Mouse (Mus musculus) retina, postnatal 1 day (tissue): Measurements from ENCODE around the gene Krt39.

Experiments used
- DNase-seq: peaks from one replicate; pipeline ENCODE4 v3.0.0-alpha.2; 2012

Gene Krt39

DNA sequence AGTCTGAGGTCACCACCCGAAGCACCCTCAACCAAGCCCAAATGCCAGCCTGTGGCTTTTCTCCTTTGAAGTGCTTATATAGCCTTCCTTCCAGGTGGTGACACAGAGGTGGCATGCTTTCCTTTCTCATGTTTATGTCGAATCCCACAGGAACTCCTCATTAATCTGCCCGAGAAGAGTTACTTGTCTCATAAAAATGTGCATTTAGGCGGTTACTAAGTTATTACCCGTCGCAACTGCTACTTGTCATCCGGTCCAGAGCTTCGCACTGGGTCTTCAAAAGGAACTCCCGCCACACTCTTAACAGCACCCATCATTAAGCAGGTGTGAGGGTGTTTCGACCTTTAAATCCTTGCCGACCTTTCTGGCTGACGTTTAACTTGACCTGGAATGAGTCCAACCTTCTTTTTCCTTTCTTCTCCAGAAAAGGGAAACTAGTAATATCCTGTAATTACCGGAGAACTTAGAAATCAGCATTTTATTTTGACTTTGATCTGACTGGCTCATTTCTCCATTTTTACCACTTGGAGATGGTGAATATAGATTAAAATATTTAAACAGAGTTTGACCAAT, at the start of gene Krt39:
Krt39 (minus strand) TSS at position 51 of the 573 bp plus-strand sequence.
- no peak for DNase-seq

DNA sequence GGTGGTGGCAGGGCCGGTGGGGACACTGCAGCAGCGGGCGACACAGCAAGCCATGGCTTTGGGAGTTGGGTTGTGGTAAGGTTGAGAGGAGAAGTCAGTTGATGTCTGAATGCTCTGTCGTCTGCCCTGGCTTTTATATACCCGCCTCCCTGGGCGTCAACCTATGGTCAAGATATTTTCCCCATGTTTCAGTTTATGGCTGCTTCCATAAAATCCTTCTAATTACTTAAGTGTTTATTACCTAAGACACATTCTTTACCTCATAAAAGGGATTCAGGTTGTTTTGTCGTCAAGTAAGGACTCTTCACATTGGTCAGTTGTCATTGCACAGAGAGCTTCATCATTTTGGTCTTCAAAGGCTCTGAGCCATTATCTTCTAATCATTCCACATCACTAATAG, 45.4 kb upstream of the Krt39 start, which contains the start of gene Krtap3-1:
Krtap3-1 (minus strand) TSS at position 101 of the 400 bp plus-strand sequence.
- no peak for DNase-seq

DNA sequence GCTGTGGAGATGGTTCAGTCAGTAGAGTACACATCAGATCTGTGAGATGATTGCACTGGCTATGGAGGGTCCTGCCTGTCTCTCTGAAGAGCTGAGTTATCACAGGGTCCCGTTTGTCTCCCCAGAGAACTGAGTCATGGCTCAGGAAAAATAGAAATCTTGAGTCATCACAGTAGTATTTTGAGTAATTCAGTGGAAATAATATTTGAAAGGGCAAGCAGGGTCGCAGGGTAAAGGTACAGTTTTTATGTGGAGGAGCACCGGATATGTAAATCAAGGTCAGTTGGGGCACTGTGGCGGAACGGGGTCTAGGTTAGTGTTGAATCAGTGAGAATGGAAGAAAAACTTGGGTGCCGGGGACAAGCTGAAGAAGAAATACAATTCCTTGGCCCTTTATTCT, 41.4 kb upstream of the Krt39 start:
- DNase-seq = no peak

DNA sequence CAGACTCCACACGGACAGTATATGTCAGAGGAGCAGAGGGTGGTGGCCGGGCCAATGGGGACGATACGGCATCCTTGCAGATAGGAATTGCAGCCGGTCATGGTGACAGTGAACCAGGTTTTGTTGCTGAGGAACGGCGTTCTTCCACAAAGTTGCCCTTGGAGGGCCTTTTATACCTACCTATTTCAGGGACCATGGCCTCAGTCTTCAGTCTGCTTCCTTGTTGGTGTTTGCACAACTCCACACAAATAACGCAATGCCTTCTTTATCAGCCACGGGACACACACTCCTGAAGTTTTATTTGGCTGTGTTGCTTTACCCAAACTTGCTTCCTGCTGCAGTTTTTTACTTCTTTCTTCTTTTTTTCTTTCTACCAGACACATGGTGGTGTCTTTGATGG, 38.2 kb upstream of the Krt39 start, which contains the start of gene Gm11939:
Gm11939 (minus strand) TSS at position 101 of the 400 bp plus-strand sequence.
- no peak for DNase-seq

DNA sequence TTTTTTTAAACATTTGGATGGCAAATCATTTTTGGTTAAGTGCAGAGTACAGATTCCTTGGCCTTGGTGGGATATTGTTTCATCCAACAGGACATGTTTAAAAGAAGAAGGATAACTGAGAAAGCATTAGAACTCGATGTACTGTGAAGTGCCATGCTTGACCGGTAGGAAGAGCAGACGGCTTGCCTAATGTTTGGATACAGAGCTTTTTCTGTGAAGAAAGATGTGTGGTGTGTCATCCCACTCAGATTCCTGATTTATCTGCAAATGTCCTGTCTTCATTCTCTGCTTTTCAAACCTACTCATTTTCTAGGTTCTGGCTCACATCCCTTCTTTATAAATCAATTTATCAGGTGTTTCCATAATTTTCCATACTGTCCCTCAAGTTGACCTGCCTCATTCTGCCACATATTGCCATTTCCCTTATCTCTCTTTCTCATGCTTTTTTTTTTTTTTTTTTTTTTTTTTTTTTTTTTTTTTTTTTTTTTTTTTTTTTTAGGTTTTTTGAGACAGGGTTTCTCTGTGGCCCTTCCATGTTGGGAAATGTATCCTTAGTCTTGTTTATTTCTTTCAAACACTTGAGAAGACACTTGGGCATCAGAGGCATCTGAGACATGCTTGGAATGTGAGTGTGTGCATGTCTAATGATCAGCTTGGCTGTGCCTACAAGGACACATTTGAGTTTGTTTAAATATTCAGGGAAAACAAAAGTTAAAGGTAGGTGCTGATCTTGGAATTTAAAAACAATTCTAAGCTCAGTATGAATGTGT, 37.0 kb upstream of the Krt39 start:
- no peak for DNase-seq

DNA sequence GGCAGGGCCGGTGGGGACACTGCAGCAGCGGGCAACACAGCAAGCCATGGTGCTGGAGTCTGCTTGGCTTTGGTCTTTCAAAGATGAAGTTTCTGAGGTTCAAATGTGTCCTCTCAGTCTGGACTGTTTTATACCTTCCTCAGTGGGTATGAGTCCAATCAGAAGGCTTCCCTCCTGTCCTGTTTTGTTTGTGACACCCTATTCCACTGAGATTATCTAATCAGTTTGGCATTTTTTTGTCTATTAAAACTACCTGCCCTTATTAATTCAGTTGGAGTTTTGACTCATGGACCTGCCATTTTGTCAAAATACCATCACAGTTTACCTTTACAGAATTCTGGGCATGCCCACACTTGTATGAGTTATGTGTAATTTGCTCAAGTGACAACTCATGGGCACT, 35.6 kb upstream of the Krt39 start, which contains the start of gene Krtap3-2:
Krtap3-2 (minus strand) TSS at position 101 of the 400 bp plus-strand sequence.
- DNase-seq = no peak

DNA sequence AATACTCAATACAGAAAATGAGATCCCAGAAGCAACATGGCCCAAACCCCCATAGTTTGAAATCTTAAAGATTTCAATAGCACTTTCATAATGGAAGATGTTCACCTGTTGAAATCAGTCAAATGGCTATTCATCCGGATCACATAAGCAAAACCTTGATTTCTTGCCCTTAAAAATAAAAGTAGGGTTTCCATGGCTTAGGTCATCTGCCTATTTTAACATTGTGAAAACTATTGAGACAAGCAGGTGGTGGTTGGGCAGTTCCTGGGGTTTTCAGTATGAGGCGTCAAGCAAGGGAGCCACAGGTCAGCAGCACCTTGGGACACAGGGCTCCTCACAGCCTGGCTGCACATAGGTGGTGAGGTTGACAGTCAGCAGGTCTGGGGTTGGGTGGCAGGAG, 35.1 kb upstream of the Krt39 start:
- DNase-seq = no peak

DNA sequence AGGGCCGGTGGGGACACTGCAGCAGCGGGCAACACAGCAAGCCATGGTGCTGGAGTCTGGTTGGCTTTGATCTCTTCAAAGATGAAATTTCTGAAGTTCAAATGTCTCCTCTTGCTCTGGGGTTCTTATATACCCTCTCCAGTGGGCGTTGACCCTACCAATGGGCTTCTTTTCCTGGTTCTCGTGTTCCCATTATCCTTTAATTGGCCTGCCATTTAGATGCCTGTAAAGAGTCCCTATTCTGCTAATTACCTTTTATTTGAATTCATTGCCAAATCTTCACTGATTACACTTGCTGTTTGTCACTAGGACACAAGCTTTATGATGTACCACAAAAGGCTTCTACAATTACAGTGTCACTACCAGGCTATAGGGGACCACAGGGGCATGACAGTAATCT, 29.6 kb upstream of the Krt39 start, which contains the start of gene Krtap3-3:
Krtap3-3 (minus strand) TSS at position 101 of the 400 bp plus-strand sequence.
- no peak for DNase-seq

DNA sequence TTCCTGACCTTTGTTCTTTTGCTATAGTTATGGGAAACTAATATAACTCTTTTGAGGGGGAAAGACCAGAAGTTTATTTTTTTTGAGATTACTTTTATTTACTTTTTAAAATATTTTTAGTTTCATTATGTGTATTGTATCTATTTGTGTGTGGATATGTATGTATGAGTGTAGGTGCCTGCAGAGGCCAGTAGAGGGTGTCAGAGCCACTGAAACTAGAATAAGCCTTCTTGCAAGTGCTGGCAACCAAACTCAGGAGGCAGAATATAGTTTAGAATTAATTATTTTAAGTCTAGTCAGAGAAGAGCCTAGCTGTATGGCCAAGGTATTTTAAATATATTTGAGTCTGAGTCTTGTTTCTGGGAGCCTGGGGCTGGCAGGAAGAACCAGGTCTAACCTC, 26.8 kb upstream of the Krt39 start:
- no peak for DNase-seq

DNA sequence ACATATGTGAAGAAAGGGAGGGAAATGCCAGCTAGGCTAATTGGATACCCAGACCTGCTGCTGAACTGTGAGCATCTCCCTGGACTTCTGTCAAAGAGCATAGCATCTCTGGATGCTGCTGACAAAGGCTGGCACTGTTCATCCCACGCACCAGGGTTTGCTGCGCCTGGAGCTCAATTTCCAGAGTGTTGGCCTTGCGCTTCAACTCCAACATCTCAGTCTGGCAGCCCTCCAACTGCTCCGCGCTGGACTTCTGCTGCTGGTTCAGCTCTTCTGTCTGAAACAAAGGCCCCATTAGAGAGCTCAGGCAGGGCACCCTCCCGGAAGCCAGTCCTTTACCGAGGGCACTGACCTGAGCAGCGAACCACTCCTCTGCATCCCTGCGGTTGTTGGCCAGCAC, 18.6 kb upstream of the Krt39 start:
- DNase-seq = peak; percentile 94

DNA sequence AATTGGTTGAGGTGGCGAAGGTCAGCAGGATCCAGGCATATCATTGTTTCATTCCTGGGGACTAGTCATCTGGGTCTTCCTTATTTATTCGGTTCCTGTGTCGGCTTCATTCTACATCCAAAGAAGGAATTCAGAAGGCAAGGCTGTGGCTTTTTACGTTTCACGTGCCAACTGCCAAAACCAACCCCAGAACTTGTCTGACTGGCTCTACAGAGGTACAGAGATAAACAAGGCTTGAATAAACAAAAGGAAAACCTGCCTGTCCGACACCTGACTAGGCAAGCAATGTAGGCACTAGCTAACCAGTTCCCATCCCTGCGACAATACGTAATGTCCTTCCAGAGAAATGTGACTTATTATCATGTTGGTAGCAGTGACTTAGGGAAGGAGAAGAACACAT, 7.0 kb downstream of the Krt39 start:
- no peak for DNase-seq

DNA sequence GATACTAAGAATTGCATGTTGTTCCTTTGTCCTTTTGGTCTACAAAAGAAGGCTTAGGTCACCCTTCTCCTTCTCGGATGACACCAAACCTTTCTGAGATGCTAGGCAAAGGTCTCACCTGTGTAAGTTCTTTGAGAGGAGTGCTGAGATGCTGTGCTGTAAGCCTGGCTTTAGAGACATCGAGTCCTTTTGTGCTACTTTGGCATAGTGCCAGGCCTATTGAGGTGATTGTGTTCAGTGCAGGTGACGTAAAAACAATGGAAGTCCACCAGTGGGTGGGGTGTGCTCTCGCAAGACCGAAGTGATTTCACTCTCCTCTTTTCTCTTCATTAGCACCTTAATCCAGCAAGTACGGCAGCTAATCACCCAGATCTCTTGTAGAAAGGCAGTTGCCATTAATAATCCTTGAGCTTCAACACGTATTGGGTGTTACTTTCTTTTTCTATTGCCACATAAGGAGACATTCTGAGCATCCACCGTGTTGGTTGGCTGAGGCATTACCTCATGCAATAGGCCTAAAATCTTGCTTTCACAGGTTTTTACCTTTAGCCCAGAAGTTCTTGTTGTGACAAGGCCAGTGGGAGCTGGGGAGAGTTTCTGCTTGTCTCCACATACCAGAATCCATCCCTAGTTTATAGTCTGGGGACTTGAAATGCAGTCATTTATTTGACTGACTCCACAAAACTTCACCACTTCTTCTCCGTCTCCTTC, 20.9 kb downstream of the Krt39 start:
- DNase-seq = no peak

DNA sequence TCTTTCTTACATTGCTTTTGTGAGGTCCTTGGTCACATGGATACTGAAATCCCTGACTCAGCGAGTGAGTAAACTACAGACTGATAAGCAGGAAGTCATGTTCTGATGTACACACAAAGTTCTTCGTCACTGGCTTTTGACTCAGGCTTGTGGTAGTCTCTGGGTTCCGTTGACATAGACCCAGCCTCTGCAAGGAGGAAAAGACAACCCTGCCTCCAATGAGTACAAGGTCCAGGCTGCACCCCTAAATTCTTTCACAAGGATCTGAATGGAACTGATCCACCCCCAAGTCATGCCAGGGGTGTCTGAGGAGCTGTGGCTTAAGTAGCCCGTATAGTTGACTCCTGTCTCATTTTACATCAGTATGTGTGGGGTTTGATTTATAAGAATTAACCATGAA, 24.7 kb downstream of the Krt39 start:
- no peak for DNase-seq

DNA sequence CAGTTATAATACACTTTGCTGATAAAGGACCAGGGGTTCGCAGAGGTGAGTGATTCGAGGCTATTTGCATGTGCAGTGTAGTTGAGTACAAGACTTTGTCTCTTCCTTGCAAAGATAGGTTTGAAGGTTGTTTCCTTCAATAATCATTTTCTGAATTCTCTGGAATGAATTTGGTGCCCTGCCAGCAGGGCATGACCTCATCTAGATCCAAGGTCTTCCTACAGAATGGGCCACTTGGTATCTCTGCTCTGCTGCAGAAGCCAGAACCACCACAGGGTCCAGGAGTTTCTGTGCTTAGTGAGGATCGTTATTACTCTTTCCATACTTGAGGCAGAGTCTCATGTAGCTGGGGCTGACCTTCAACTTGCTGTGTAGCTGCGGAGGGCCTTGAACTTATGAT, 26.4 kb downstream of the Krt39 start:
- DNase-seq = no peak

DNA sequence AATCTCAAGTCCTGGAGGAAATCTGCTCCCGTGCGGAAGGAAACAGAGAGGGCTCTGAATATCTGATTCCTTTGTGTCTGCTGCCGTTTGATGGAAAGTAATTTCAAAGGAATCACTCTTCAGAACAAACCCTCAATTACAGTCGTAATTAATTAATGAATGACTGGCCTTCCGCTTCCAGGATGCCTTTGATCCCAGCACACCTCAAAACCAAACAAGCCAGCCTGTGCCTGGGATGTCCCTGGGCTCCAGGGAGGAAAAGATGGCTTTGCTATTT, 27.6 kb downstream of the Krt39 start:
- DNase-seq = no peak

DNA sequence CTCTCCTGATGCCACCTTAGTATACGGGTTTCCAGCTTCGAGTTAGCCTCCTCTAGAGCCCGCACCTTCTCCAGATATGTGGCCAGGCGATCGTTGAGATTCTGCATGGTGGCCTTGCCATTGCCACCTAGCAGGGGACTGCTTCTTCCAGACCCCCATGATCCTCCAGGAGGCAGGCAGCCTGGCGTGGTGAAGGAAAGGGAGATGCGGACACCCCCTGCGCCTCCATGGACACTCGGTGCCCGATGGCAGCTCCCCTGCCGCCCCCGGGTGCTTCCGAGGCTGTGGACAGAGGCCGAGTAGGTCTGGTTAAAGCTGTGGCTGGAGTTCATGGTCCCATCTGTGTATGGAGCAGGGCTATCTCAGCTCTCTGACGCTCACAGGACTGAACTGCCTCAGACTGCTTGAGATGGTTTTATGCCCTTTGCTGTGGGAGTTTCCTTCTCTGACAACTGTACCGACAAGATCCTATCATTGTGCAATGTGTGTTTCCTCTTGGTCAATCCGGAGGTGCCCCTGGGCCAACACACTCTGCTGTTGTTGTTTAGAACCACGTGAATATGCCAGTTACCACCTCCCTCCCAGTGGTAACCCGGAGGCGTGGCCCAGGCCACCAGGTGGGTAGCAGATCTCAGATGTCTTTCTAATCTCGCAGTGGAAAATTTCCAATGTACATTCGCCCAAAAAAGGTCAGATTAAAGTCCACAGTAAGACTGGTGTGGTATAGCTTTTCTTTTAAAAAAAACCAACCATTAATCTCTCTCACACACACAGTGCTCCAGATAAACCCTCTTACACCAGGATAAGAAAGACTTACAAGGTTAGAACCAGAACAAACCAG, 28.2 kb downstream of the Krt39 start, which contains the start of gene Krt23:
Krt23 (minus strand) TSS at position 405 of the 841 bp plus-strand sequence.
- DNase-seq = no peak

DNA sequence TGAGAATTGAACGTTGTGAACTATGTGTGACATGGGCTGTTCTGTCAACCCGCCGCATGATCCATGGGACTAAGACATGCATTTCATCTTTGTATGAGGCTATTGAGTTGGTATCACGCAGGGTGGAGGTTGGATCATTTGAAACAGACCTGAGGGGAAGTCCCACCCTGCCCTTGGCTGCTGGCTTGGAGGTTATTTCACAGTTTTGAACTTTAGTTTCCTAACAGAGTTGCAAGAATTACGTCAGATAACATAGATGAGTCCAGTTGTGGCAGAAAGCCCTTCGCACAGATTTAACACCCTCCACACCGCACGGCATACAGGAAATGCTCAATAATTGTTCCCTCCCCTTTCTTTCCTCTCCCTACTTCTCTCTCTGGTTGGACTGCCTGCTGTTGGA, 30.1 kb downstream of the Krt39 start:
- no peak for DNase-seq

DNA sequence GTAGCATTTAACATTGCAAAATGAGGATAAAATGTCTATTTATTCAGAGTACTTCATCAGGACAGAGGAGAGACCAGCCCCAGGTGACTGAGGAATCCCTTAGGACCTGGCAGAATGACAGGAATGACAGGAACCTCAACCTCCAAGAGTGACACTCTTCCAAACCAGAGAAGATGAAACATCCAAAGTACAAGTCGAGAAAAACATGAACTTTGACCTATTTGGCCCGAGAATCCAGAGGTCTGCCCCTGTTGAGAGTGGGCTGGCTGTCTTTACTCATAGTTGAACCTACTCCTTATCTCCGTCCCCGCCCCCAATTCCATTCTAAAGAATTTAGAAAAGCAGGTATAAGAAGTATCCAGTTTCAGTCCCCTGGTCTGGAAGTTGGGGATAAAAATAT, 30.5 kb downstream of the Krt39 start:
- no peak for DNase-seq

DNA sequence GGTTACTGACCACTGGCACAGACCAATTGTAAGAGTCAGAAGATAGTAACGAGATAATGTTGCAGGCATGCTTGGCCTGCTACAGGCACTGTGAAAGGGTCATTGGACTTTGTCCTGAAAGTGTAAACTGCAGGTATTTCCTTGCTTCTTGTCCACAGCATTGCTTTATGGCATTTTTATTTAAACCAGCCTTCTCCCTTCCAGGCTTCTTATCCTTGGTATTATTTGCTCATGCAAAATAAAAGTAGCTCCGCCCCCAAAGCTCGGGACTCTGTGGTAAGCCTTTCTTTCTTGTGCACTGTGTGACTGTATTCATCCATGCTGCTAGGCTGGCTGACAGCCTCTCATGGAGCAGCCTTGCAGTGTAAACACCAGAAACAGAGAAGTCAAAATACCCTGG, 31.9 kb downstream of the Krt39 start:
- DNase-seq = no peak

DNA sequence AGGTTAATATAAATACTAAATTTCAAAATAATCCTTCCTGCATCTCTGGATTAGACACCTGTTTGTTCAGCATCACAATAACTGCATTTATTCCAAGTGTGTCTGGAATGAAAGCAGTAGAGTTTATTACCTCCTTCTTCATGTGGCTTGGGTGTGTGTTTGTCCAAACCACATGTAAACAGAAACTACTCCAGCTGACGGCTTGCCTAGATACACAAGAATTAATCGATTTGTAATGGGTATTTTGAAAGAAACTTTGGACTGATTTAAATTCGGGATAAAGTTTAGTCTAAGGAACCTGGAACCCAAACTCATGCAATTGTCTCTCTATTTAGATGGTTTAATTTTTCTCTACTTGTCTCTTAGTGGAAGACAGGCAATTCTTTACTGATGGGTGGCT, 46.2 kb downstream of the Krt39 start:
- DNase-seq = no peak

DNA sequence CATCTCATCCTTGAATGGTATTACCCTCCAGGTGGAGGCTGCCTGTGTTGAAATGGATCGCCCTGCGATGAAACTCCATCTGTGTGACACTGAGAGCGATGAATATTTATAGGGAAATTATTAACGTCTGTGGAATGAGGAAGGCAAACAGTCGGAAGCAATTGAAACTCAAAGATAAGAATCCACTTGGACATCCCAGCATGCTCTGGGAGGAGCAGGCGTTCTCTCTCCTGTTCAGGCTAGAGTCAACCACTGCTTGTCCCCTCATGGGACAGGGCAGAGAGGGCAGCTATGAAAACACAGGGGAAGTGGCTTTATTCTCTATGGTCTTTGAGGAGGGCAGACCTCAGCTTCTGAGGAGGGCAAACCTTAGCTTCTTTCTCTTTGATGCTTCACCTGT, 47.7 kb downstream of the Krt39 start:
- no peak for DNase-seq

DNA sequence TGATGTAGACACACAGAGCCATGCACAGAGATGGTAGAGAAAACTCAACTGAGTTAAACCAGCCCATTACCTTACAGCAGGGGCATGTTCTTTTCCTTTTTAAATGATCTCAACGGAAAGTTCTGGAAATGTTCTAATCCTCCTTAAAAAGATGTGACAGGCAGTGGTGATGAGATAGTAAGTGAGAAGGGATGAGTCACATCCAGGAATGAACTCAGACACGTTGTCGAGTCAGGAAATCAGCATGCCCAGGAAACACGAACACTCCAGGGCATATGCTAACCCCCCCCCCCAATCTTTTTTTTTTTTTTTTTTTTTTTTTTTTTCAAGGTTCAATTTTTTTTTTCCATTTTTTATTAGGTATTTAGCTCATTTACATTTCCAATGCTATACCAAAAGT, 48.7 kb downstream of the Krt39 start:
- DNase-seq = no peak

DNA sequence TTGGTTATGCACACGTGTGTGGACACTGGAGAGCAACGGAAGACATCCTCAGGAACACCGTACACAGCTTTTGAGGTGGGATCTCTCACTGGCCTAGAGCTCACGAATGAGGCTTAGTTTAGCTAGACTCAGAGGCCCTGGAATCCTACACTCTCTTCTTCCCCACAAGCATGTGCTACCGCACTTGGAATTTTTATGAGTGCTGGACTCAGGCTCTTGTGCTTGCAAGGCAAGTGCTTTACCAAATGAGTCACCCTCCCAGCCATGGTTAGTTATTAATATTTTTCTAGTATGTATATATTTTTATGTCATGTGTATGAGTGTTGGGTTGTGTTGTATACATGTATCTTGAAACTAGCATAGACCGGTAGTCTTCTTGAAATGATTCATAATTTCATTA, 49.2 kb downstream of the Krt39 start:
- DNase-seq = no peak
